Mouse (Mus musculus) E14TG2a.4 (cell line): ENCODE measurements around the gene Eif3a.

ENCODE experiments used
- H3K27me3 ChIP-seq: 2 replicates; pipeline ENCODE4 v1.6.1; 2014; ENCODE audit warnings: low read length, control low read depth; ENCODE audit not compliant: insufficient read depth
- H3K36me3 ChIP-seq: 2 replicates; pipeline ENCODE4 v1.6.1; 2014; ENCODE audit warnings: low read length, control low read depth; ENCODE audit not compliant: insufficient read depth
- H3K4me1 ChIP-seq: replicated peaks from 2 replicates; pipeline ENCODE4 v1.6.1; 2014; ENCODE audit warnings: low read depth, low read length, control low read depth
- H3K4me3 ChIP-seq: replicated peaks from 2 replicates; pipeline ENCODE4 v1.5.1; 2014; ENCODE audit warnings: mild to moderate bottlenecking, low read length
- H3K9me3 ChIP-seq: 2 replicates; pipeline ENCODE4 v1.6.1; 2014; ENCODE audit warnings: low read length, control low read depth
- CTCF ChIP-seq: conservative IDR thresholded peaks from 2 replicates; pipeline ENCODE4 v1.5.1; 2014; ENCODE audit warnings: low read length
- NANOG ChIP-seq: IDR thresholded peaks from 2 replicates; pipeline ENCODE4 v1.6.1; 2014; ENCODE audit warnings: borderline replicate concordance, low read length, mixed read lengths
- POU5F1 ChIP-seq: IDR thresholded peaks from 2 replicates; pipeline ENCODE4 v1.6.1; 2014; ENCODE audit warnings: low read length, borderline replicate concordance

Eif3a gene

DNA sequence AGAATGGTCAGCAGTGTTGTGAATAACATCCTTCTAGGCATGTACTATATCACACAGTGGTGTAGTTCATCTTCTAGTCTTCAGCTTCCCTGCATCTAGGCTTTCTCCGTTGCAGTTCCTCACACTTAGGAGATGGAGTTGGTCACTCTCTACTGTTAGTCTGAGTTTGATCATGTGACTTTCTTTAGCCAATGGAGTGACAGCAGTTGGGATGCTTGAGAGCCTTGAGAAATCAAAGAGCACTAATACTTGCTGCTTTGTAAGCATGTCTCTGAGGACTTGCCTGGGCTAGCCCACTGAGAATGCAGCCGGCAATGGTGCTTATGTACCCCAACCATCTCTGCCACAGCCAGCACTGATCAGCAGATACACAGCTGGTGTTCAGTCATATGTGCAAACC is 77.9 kb downstream of the Eif3a start:
- no peaks in the 10 kb centered on the region for H3K36me3 ChIP-seq
- no peaks in the 10 kb centered on the region for H3K27me3 ChIP-seq
- H3K4me3 ChIP-seq: no peak overlapping the region
- H3K9me3 ChIP-seq: no peaks in the 10 kb centered on the region
- no peak for TF ChIP-seq POU5F1
- no peak for TF ChIP-seq CTCF
- TF ChIP-seq NANOG: no peak
- no peaks in the 10 kb centered on the region for H3K4me1 ChIP-seq
